Mouse (Mus musculus): ENCODE results near the gene Gm6040.

Gm6040 gene

DNA sequence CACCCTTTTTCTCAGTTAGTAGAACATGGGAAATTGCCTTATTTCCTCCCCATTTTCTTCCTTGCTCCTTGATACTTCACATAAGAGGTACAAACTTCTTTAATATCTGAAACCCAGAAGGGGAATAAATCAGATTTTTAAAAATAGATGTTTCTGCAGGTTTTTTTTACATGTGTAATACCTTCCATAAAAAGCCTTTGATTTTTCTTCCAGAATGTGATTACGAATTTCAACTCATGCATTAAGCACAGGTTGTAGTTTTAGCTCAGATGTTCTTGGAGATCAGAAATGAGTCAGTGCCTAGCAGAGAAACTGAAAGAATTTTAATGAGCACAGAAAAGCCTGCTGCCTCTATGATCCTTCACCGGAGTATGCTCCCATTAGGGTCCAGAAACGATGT, at the start of gene Gm6040:
Gm6040 (minus strand) TSS at position 101 of the 400 bp plus-strand sequence.
- no peak for DNase-seq

GRCm38 (mm10) chr8:20964531-20964930, 42.7 kb upstream of the Gm6040 start:
- DNase-seq: no peak

DNA sequence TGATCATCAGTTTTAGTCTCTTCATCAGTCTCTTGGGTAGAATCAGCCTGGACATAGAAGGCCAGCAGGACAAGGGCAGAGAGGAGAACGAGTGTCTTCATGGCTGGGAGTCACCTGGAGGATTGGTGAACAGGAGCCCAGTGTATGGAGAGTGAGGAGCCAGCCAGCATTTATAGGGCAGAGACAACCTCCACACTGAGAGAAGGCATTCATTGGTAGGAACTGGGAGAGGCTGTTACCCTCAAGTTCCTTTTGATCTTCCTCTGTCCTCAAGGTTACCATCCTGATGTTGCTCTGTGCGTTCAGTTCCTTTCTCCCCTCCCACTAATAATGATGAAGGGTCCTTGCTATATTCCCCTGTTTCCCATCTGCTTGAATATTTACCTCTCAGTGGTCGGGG, 22.7 kb upstream of the Gm6040 start, which contains the start of gene AY761185:
AY761185 (minus strand) TSS at position 101 of the 400 bp plus-strand sequence.
- DNase-seq: no peak

GRCm38 (mm10) chr8:20912288-20912687, 9.6 kb downstream of the Gm6040 start:
- DNase-seq: no peak

- no peak for DNase-seq
These were observed 13.6 kb downstream of the Gm6040 start for GRCm38 (mm10) chr8:20908256-20908655.

GRCm38 (mm10) chr8:20907119-20907518, 14.8 kb downstream of the Gm6040 start:
- DNase-seq: no peak

DNA sequence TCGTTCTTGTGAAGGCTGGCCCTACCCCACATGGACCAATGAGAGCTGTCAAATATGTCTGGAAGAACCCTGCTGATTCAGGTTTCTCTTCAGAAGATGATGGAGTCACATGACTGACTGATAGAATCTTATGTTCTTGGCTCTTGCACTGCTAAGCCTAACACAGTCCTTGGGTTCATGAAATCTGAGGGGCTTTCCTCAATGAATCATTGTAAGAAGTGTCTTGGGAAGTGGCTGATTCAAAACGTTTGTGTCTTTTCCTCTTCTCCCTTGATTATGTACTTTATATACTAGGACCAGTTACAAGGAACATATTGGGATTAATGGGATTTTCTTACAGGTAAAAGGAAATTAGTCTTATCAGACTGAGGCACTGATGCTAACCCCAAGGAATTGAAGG, 19.3 kb downstream of the Gm6040 start, which contains the start of gene Gm15056:
Gm15056 (minus strand) TSS at position 101 of the 400 bp plus-strand sequence.
- DNase-seq: no peak

GRCm38 (mm10) chr8:20892369-20892768, 29.5 kb downstream of the Gm6040 start, which contains the start of gene Defb33:
TSS of gene Defb33 (plus strand) at chr8:20892669.
- no peak for DNase-seq

DNA sequence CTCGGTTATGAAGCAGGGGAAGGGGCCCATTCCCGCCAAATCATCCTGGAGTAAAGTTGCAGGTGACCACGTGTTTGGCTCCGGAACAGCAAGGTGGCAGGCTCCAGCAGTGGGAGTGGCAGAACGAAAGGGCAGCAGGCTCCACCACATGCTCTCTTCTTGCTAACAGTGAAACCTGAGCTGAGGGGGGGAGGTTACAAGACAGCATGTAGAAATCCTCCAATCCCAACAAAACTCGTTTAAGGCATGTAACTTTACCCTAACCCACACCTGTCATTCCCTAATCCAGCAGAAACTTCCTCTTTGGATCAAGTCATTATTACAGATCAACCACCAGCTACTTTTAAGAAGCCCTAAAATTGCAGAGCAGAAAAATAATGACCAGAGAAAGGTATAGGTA, 47.3 kb downstream of the Gm6040 start:
- no peak for DNase-seq
